Mouse (Mus musculus) cerebellum, adult 2 months (tissue): ENCODE measurements at regions not wholly inside any gene's neighbourhood (a gene's known extent, or its start where the extent isn't known, plus 50 kb on each side); places are given as distances from the start of the nearest gene placed in this dataset.

Source experiments
- CTCF ChIP-seq: fragments of 200-500 bp; IDR thresholded peaks from 2 replicates; pipeline ENCODE4 v1.5.1; 2011; ENCODE audit warnings: low read depth, mild to moderate bottlenecking, control low read depth, low read length, moderate library complexity, borderline replicate concordance; ENCODE audit not compliant: insufficient read depth
- POLR2A ChIP-seq: fragments of 200-500 bp; IDR thresholded peaks from 2 replicates; pipeline ENCODE4 v1.6.1; 2011; ENCODE audit warnings: low read length, control low read depth, borderline replicate concordance; ENCODE audit not compliant: insufficient read depth

DNA sequence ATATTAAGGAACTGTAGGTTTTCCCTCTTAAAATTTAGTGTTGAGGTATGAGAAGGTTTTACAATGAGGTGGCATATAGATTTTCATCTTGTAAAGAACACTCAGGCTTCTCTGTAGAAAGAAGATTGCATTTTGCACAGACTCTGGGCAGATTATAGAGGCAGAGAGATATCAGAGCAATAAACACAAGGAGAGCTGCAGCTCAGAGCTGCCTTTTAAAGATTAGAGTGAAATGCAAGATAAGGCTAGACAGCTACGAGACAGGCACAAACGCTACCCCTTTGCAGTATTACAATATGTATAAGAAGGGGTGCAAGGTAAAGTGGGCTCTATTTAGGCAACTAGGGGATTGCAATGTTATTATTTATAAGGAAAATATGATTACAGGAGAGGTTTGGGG, 90.5 kb upstream of the 4931417E11Rik start:
- no peak for TF ChIP-seq CTCF
- TF ChIP-seq POLR2A = no peak
